Comparison of ENCODE assay signal across 8 mouse cellular contexts in the genomic region with DNA sequence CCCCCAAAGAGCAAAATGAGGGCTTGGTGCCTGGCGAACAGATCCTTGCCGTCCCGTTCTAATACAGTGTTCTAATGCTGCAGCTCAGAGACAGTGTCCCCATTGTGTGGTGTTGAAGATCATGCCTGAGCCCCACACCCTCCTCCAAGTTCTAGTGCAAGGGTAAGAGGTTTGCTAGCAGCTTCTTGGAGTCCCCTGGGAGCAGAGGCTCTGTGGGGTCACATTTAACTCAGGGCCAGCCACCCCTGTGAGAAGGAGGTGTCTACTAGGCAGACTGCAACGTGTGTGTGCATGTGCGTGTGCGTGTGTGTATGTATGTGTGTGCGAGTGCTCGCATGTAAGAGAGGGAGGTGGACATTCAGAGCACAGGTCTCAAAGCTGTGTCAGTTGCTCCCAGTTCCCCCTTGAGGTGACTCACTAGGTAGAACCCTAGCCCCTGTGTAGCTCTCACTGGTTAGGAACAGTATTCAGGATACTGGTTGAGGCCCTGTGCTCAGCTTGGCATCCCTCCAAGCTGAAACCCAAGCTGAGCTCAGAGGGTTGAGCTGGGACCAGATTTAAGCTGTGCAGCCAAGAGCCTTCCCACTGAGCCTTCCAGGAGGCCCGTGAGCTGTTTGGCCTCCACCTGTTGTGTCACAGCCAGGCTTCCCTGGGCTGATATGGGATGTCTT. TPM values are rescaled to one million over a fixed set of nuclear protein-coding genes. Genes with fewer than 3 reads are reported as not detected.
DNase-seq lines count a peak whose midpoint lies in the region; ATAC-seq lines count a peak whose summit lies in the region.

No protein-coding gene starts in this region.

- ATAC-seq in kidney, embryonic 16.5 days (ENCODE audit: low FRiP score, low TSS enrichment), result no peak; the same call in 1 of the 2 replicates
- ATAC-seq in hindbrain, embryonic 13.5 days (ENCODE audit: low FRiP score), result no peak
- no peak for ATAC-seq in midbrain, embryonic 14.5 days (ENCODE audit: low FRiP score, low TSS enrichment)

- intact Hi-C loops in left cerebral cortex, postnatal 25 days (cut with DNase I), result loop anchor here (10.0 kb wide), 1 partner anchor 588 kb away; a partner anchor contains a TSS

- peak overlapping the region; percentile 97 for H3K27ac ChIP-seq in kidney, embryonic 16.5 days (ENCODE audit: low read length)
- H3K27ac ChIP-seq in hindbrain, embryonic 13.5 days, result peak overlapping the region; percentile 98
- peak overlapping the region; percentile 98 for H3K27ac ChIP-seq in midbrain, embryonic 14.5 days (replicated peaks; ENCODE audit: low read depth, low read length)

- H3K9ac ChIP-seq in kidney, embryonic 16.5 days (replicated peaks; ENCODE audit: low read length), result peak overlapping the region; percentile 95
- peak overlapping the region; percentile 96 for H3K9ac ChIP-seq in hindbrain, embryonic 13.5 days
- peak overlapping the region; percentile 98 for H3K9ac ChIP-seq in midbrain, embryonic 14.5 days (replicated peaks; ENCODE audit: low read length)

- H3K9me3 ChIP-seq in kidney, embryonic 16.5 days (ENCODE audit: low read length), result no peaks in the 10 kb centered on the region
- no peaks in the 10 kb centered on the region for H3K9me3 ChIP-seq in hindbrain, embryonic 13.5 days
- no peaks in the 10 kb centered on the region for H3K9me3 ChIP-seq in midbrain, embryonic 14.5 days (ENCODE audit: control insufficient read depth, low read length)

- no peak for DNase-seq in kidney, adult 18-20 months
- DNase-seq in cerebellum, postnatal 25 days, result peak; percentile 71
- peak; percentile 58 for DNase-seq in midbrain, embryonic 14.5 days
- DNase-seq in thymus, postnatal 10 days (ENCODE audit: low spot score in 2 of 2), result no peak
- no peak for DNase-seq in urinary bladder, adult 18-20 months (ENCODE audit: low spot score in 2 of 2)
- DNase-seq in left cerebral cortex, postnatal 25 days (ENCODE audit: low spot score in 2 of 2), result no peak

- H3K27me3 ChIP-seq in kidney, embryonic 16.5 days (ENCODE audit: insufficient read depth, low read length), result no peaks in the 10 kb centered on the region
- H3K27me3 ChIP-seq in hindbrain, embryonic 13.5 days, result no peaks in the 10 kb centered on the region
- H3K27me3 ChIP-seq in midbrain, embryonic 14.5 days (ENCODE audit: control insufficient read depth, insufficient read depth, low read length), result no peaks in the 10 kb centered on the region

- WGBS in kidney, embryonic 16.5 days, result 41% methylated on average over 9 of the region's 9 CpGs
- 52% methylated on average over 9 of the region's 9 CpGs for WGBS in hindbrain, embryonic 13.5 days
- 58% methylated on average over 9 of the region's 9 CpGs for WGBS in midbrain, embryonic 14.5 days

- H3K4me3 ChIP-seq in kidney, embryonic 16.5 days (ENCODE audit: low read length), result peak overlapping the region; percentile 93
- peak overlapping the region; percentile 78 for H3K4me3 ChIP-seq in hindbrain, embryonic 13.5 days
- peak overlapping the region; percentile 97 for H3K4me3 ChIP-seq in midbrain, embryonic 14.5 days (replicated peaks; ENCODE audit: low read depth, low read length)

- peak overlapping the region; percentile 89 for H3K4me2 ChIP-seq in kidney, embryonic 16.5 days (replicated peaks; ENCODE audit: low read depth, low read length)
- peak overlapping the region; percentile 99 for H3K4me2 ChIP-seq in hindbrain, embryonic 13.5 days
- H3K4me2 ChIP-seq in midbrain, embryonic 14.5 days (ENCODE audit: low read length), result peak overlapping the region; percentile 98

- peaks cover 36% of the 10 kb centered on the region for H3K4me1 ChIP-seq in kidney, embryonic 16.5 days (ENCODE audit: insufficient read depth, low read length)
- peaks cover 72% of the 10 kb centered on the region for H3K4me1 ChIP-seq in hindbrain, embryonic 13.5 days (replicated peaks)
- H3K4me1 ChIP-seq in midbrain, embryonic 14.5 days (ENCODE audit: control insufficient read depth, insufficient read depth, low read length), result peaks cover 51% of the 10 kb centered on the region

- H3K36me3 ChIP-seq in kidney, embryonic 16.5 days (ENCODE audit: insufficient read depth, low read length), result no peaks in the 10 kb centered on the region
- H3K36me3 ChIP-seq in hindbrain, embryonic 13.5 days, result peaks cover 8% of the 10 kb centered on the region; the same call in 1 of the 2 replicates
- peaks cover 12% of the 10 kb centered on the region for H3K36me3 ChIP-seq in midbrain, embryonic 14.5 days (ENCODE audit: control insufficient read depth, insufficient read depth, low read length)

RNA-seq across cellular contexts. Expression of a gene that starts 1.4 kb away (rescaled TPM):
- 41.9 and 44.1 TPM in 2 replicates for polyA plus RNA-seq in kidney, embryonic 16.5 days (2015; fragmentation: Nextera tagmentation; extraction: Ambion mirVana)
- polyA plus RNA-seq in hindbrain, embryonic 13.5 days (2015; fragmentation: Nextera tagmentation; extraction: Ambion mirVana), result 149 and 165 TPM in 2 replicates
- 99.4 and 121 TPM in 2 replicates for polyA plus RNA-seq in midbrain, embryonic 14.5 days (2014; fragmentation: Nextera tagmentation; extraction: Ambion mirVana)
- 10 to 100 TPM; 48.7 to 51.4 TPM for total RNA-seq in left cerebral cortex, postnatal 25 days (2021)

RNA-seq across cellular contexts. Expression of a gene that starts 22.4 kb away (rescaled TPM):
- 0.02 and 0.03 TPM in 2 replicates for polyA plus RNA-seq in kidney, embryonic 16.5 days (2015; fragmentation: Nextera tagmentation; extraction: Ambion mirVana)
- 0.18 and 0.23 TPM in 2 replicates for polyA plus RNA-seq in hindbrain, embryonic 13.5 days (2015; fragmentation: Nextera tagmentation; extraction: Ambion mirVana)
- polyA plus RNA-seq in midbrain, embryonic 14.5 days (2014; fragmentation: Nextera tagmentation; extraction: Ambion mirVana), result 0.11 and 0.20 TPM in 2 replicates
- 1 to 10 TPM in 1 of 2 experiments, under 1 TPM in 1; 0.57 to 4.3 TPM for total RNA-seq in left cerebral cortex, postnatal 25 days (2021)

RNA-seq across cellular contexts. Expression of a gene that starts 35.2 kb away (rescaled TPM):
- 30.6 and 34.2 TPM in 2 replicates for polyA plus RNA-seq in kidney, embryonic 16.5 days (2015; fragmentation: Nextera tagmentation; extraction: Ambion mirVana)
- 29.0 and 29.6 TPM in 2 replicates for polyA plus RNA-seq in hindbrain, embryonic 13.5 days (2015; fragmentation: Nextera tagmentation; extraction: Ambion mirVana)
- 27.9 and 28.1 TPM in 2 replicates for polyA plus RNA-seq in midbrain, embryonic 14.5 days (2014; fragmentation: Nextera tagmentation; extraction: Ambion mirVana)
- 10 to 100 TPM; 28.0 to 28.4 TPM for total RNA-seq in left cerebral cortex, postnatal 25 days (2021)

RNA-seq across cellular contexts. Expression of a gene that starts 44.0 kb away (rescaled TPM):
- polyA plus RNA-seq in kidney, embryonic 16.5 days (2015; fragmentation: Nextera tagmentation; extraction: Ambion mirVana), result 0.92 and 1.4 TPM in 2 replicates
- polyA plus RNA-seq in hindbrain, embryonic 13.5 days (2015; fragmentation: Nextera tagmentation; extraction: Ambion mirVana), result 1.3 and 1.6 TPM in 2 replicates
- polyA plus RNA-seq in midbrain, embryonic 14.5 days (2014; fragmentation: Nextera tagmentation; extraction: Ambion mirVana), result 1.5 and 1.7 TPM in 2 replicates
- 1 to 10 TPM; 2.6 to 3.3 TPM for total RNA-seq in left cerebral cortex, postnatal 25 days (2021)

Comparison
In these comparisons a context has a peak if more than half of its experiments do, and no peak if none do; other contexts are left out.
1. DNase-seq: peak in cerebellum, postnatal 25 days (2 of 2) and midbrain, embryonic 14.5 days (single experiment); none in kidney, adult 18-20 months (single experiment), thymus, postnatal 10 days (0 of 2), urinary bladder, adult 18-20 months (0 of 2) and left cerebral cortex, postnatal 25 days (0 of 2).
2. Peak in every context shown above with its lines, with median percentiles within 50 percentile points of each other: H3K27ac ChIP-seq, H3K4me2 ChIP-seq, H3K4me3 ChIP-seq and H3K9ac ChIP-seq.